ENCODE assay signal across 9 mouse cellular contexts in genomic region chr4:126619691-126620330, GRCm38 (mm10). TPM values are rescaled to one million over a fixed set of nuclear protein-coding genes. Genes with fewer than 3 reads are reported as not detected.
DNase-seq lines count a peak whose midpoint lies in the region; ATAC-seq lines count a peak whose summit lies in the region.
"Had no signal": no experiment of that assay in that cellular context is flagged by ENCODE, and none has a peak within 500 bp of the region (broad histone marks: within the 10 kb centered on the region; RNA-seq: fewer than 3 reads in every experiment).

No protein-coding gene starts in this region.

- H3K4me3 ChIP-seq in kidney, embryonic 14.5 days (ENCODE audit: low read length) = peak overlapping the region; percentile 39
- H3K4me3 ChIP-seq in hindbrain, embryonic 14.5 days (replicated peaks; ENCODE audit: low read length) = peak overlapping the region; percentile 28
- peak overlapping the region; percentile 30 for H3K4me3 ChIP-seq in midbrain, embryonic 15.5 days

- peaks cover 14% of the 10 kb centered on the region; the same call in 1 of the 2 replicates for H3K27me3 ChIP-seq in kidney, embryonic 14.5 days (ENCODE audit: control insufficient read depth, insufficient read depth, low read length)
- peaks cover 28% of the 10 kb centered on the region for H3K27me3 ChIP-seq in hindbrain, embryonic 14.5 days (ENCODE audit: control insufficient read depth, insufficient read depth, low read length)
- peaks cover 49% of the 10 kb centered on the region for H3K27me3 ChIP-seq in midbrain, embryonic 15.5 days (replicated peaks)

- H3K27ac ChIP-seq in kidney, embryonic 14.5 days (ENCODE audit: low read depth, low read length) = no peak overlapping the region
- peak overlapping the region; percentile 52; the same call in 1 of the 2 replicates for H3K27ac ChIP-seq in hindbrain, embryonic 14.5 days
- peak overlapping the region; percentile 42 for H3K27ac ChIP-seq in midbrain, embryonic 15.5 days

- peak overlapping the region; percentile 53; the same call in 1 of the 2 replicates for H3K9ac ChIP-seq in kidney, embryonic 14.5 days (ENCODE audit: low read depth, low read length)
- peak overlapping the region; percentile 59 for H3K9ac ChIP-seq in hindbrain, embryonic 14.5 days
- peak overlapping the region; percentile 8; the same call in 1 of the 2 replicates for H3K9ac ChIP-seq in midbrain, embryonic 15.5 days

- peaks cover 8% of the 10 kb centered on the region; the same call in 1 of the 2 replicates for H3K4me1 ChIP-seq in kidney, embryonic 14.5 days (ENCODE audit: control insufficient read depth, insufficient read depth, low read length)
- H3K4me1 ChIP-seq in hindbrain, embryonic 14.5 days (replicated peaks; ENCODE audit: control insufficient read depth, insufficient read depth, low read length) = peaks cover 8% of the 10 kb centered on the region; the same call in 1 of the 2 replicates
- peaks cover 17% of the 10 kb centered on the region for H3K4me1 ChIP-seq in midbrain, embryonic 15.5 days

- no peak for DNase-seq in kidney, adult 8-10 months
- peak; percentile 79 for DNase-seq in embryo, embryonic 10.5 days (ENCODE audit: low spot score)
- no peak for DNase-seq in hindbrain, embryonic 14.5 days (ENCODE audit: low spot score)
- no peak for DNase-seq in gastrocnemius, postnatal 36 days
- no peak for DNase-seq in spleen, postnatal 14 days (ENCODE audit: low spot score in 2 of 2)
- DNase-seq in cerebellum, adult 18-20 months = no peak

- no peaks in the 10 kb centered on the region for H3K36me3 ChIP-seq in kidney, embryonic 14.5 days (ENCODE audit: control insufficient read depth, insufficient read depth, low read length)
- no peaks in the 10 kb centered on the region for H3K36me3 ChIP-seq in hindbrain, embryonic 14.5 days (replicated peaks; ENCODE audit: control insufficient read depth, insufficient read depth)
- no peaks in the 10 kb centered on the region for H3K36me3 ChIP-seq in midbrain, embryonic 15.5 days (replicated peaks)
- H3K36me3 ChIP-seq: G1E had no signal

- no peaks in the 10 kb centered on the region for H3K9me3 ChIP-seq in kidney, embryonic 14.5 days (ENCODE audit: control insufficient read depth, low read length)
- H3K9me3 ChIP-seq in hindbrain, embryonic 14.5 days (ENCODE audit: control insufficient read depth, low read length) = no peaks in the 10 kb centered on the region
- no peaks in the 10 kb centered on the region for H3K9me3 ChIP-seq in midbrain, embryonic 15.5 days
- H3K9me3 ChIP-seq: G1E had no signal

- peak overlapping the region; percentile 60 for H3K4me2 ChIP-seq in kidney, embryonic 14.5 days (replicated peaks; ENCODE audit: low read depth, low read length)
- peak overlapping the region; percentile 48 for H3K4me2 ChIP-seq in hindbrain, embryonic 14.5 days (replicated peaks)
- H3K4me2 ChIP-seq in midbrain, embryonic 15.5 days = peak overlapping the region; percentile 50

- ATAC-seq in kidney, embryonic 14.5 days (ENCODE audit: low FRiP score, low TSS enrichment) = peak; percentile 64; the same call in 1 of the 2 replicates
- peak; percentile 64 for ATAC-seq in hindbrain, embryonic 14.5 days (ENCODE audit: low FRiP score)
- peak; percentile 48 for ATAC-seq in midbrain, embryonic 15.5 days (replicated peaks)

- whole genome bisulfite sequencing in kidney, embryonic 14.5 days = 3% methylated on average over 31 of the region's 33 CpGs
- WGBS in hindbrain, embryonic 14.5 days = 0% methylated on average over 33 of the region's 33 CpGs
- WGBS in midbrain, embryonic 15.5 days = 2% methylated on average over 33 of the region's 33 CpGs

- intact Hi-C loops in gastrocnemius, postnatal 36 days (cut with DNase I) = no loop called here

RNA-seq across cellular contexts. Expression of gene 5730409E04Rik, which starts 10.2 kb away (rescaled TPM):
- 2.4 and 2.6 TPM in 2 replicates for polyA plus RNA-seq in kidney, embryonic 14.5 days (2014; fragmentation: Nextera tagmentation; extraction: Ambion mirVana)
- 15.6 and 16.8 TPM in 2 replicates for polyA plus RNA-seq in hindbrain, embryonic 14.5 days (2014; fragmentation: Nextera tagmentation; extraction: Ambion mirVana)
- 16.3 and 16.6 TPM in 2 replicates for polyA plus RNA-seq in midbrain, embryonic 15.5 days (2015; fragmentation: Nextera tagmentation; extraction: Ambion mirVana)
- total RNA-seq in gastrocnemius, postnatal 36 days (2021) = 10 to 100 TPM; 18.8 to 20.1 TPM
- total RNA-seq: G1E had no signal
- polyA plus RNA-seq: G1E had no signal

RNA-seq across cellular contexts. Expression of gene Psmb2, which starts 57.6 kb away (rescaled TPM):
- polyA plus RNA-seq in kidney, embryonic 14.5 days (2014; fragmentation: Nextera tagmentation; extraction: Ambion mirVana) = 510 and 601 TPM in 2 replicates
- polyA plus RNA-seq in hindbrain, embryonic 14.5 days (2014; fragmentation: Nextera tagmentation; extraction: Ambion mirVana) = 432 and 451 TPM in 2 replicates
- polyA plus RNA-seq in midbrain, embryonic 15.5 days (2015; fragmentation: Nextera tagmentation; extraction: Ambion mirVana) = 383 and 406 TPM in 2 replicates
- 10 to 100 TPM; 77.9 to 88.6 TPM for total RNA-seq in gastrocnemius, postnatal 36 days (2021)

Comparison
In these comparisons a context has a peak if more than half of its experiments do, and no peak if none do; other contexts are left out.
1. H3K9ac ChIP-seq: peak in every context shown above with its lines; median percentile 59 in hindbrain, embryonic 14.5 days; 53 in kidney, embryonic 14.5 days; 8 in midbrain, embryonic 15.5 days.